32 mouse cellular contexts compared by ENCODE assay signal in genomic region chr9:74650036-74650435, GRCm38 (mm10).
A peak's percentile ranks its signal among the peaks of the same experiment; 100 is the strongest.
DNase-seq lines count a peak whose midpoint lies in the region; ATAC-seq lines count a peak whose summit lies in the region.
"Had no signal": no experiment of that assay in that cellular context is flagged by ENCODE, and none has a peak within 500 bp of the region (broad histone marks: within the 10 kb centered on the region; RNA-seq: fewer than 3 reads in every experiment).

No protein-coding gene starts in this region.

- DNase-seq in forebrain, embryonic 14.5 days (ENCODE audit: low spot score): no peak
- DNase-seq in ES-CJ7 (ENCODE audit: low read depth, low spot score): peak; percentile 3
- peak; percentile 22 for DNase-seq in embryo, embryonic 10.5 days (ENCODE audit: low spot score)
- no peak for DNase-seq in layer of hippocampus, postnatal 10 days (ENCODE audit: low spot score in 2 of 2)
- no peak for DNase-seq in urinary bladder, postnatal 4 days (ENCODE audit: low spot score in 2 of 2)
- DNase-seq in right cerebral cortex, postnatal 10 days (ENCODE audit: low spot score in 2 of 2): no peak
- DNase-seq: adrenal gland, adult 2 months; cerebellum, adult 11-12 months; cerebellum, postnatal 25 days; gastrocnemius, postnatal 10 days; heart, adult 11 months; kidney, postnatal 25 days; left cerebral cortex, postnatal 4 days; lung, postnatal 4 days; thymus, adult 2 months; thymus, postnatal 4 days had no signal

- peaks cover 14% of the 10 kb centered on the region for H3K4me1 ChIP-seq in forebrain, embryonic 12.5 days
- no peaks in the 10 kb centered on the region for H3K4me1 ChIP-seq in forebrain, embryonic 14.5 days (ENCODE audit: control insufficient read depth, insufficient read depth, low read length)
- peaks cover 14% of the 10 kb centered on the region for H3K4me1 ChIP-seq in midbrain, embryonic 13.5 days (replicated peaks)
- H3K4me1 ChIP-seq: embryonic facial prominence, embryonic 13.5 days; limb, embryonic 15.5 days; liver, embryonic 15.5 days; neural tube, embryonic 13.5 days had no signal

- ATAC-seq in forebrain, embryonic 12.5 days (ENCODE audit: low FRiP score): peak; percentile 33; the same call in 1 of the 2 replicates
- no peak for ATAC-seq in forebrain, embryonic 14.5 days
- ATAC-seq in midbrain, embryonic 13.5 days: 0 out of 2 replicates have a peak, but pooled peaks have one; percentile 9
- ATAC-seq: forebrain, embryonic 16.5 days; intestine, embryonic 16.5 days; Patski had no signal

- no peaks in the 10 kb centered on the region for H3K27me3 ChIP-seq in forebrain, embryonic 12.5 days
- H3K27me3 ChIP-seq in forebrain, embryonic 14.5 days (replicated peaks; ENCODE audit: control insufficient read depth, insufficient read depth, low read length): no peaks in the 10 kb centered on the region
- no peaks in the 10 kb centered on the region for H3K27me3 ChIP-seq in midbrain, embryonic 13.5 days
- H3K27me3 ChIP-seq: embryonic facial prominence, embryonic 13.5 days; hindbrain, embryonic 15.5 days; limb, embryonic 15.5 days; liver, embryonic 15.5 days; neural tube, embryonic 13.5 days; Patski had no signal

- no peak overlapping the region for H3K27ac ChIP-seq in forebrain, embryonic 12.5 days
- H3K27ac ChIP-seq in forebrain, embryonic 14.5 days (ENCODE audit: low read depth, low read length): no peak overlapping the region
- H3K27ac ChIP-seq in midbrain, embryonic 13.5 days: peak overlapping the region; percentile 44; the same call in 1 of the 2 replicates
- H3K27ac ChIP-seq: embryonic facial prominence, embryonic 13.5 days; hindbrain, embryonic 15.5 days; layer of hippocampus, adult 2 months; left cerebral cortex, adult 2 months; limb, embryonic 15.5 days; liver, embryonic 15.5 days; neural tube, embryonic 13.5 days; stomach, postnatal 0 days had no signal

- H3K9ac ChIP-seq in forebrain, embryonic 12.5 days: no peak overlapping the region
- H3K9ac ChIP-seq in forebrain, embryonic 14.5 days (ENCODE audit: low read length): no peak overlapping the region
- 0 out of 2 replicates have a peak overlapping the region, but pooled peaks have one; percentile 1 for H3K9ac ChIP-seq in midbrain, embryonic 13.5 days (replicated peaks)
- H3K9ac ChIP-seq: embryonic facial prominence, embryonic 13.5 days; hindbrain, embryonic 15.5 days; limb, embryonic 15.5 days; liver, embryonic 15.5 days; neural tube, embryonic 13.5 days had no signal

- no peaks in the 10 kb centered on the region for H3K9me3 ChIP-seq in forebrain, embryonic 12.5 days
- no peaks in the 10 kb centered on the region for H3K9me3 ChIP-seq in forebrain, embryonic 14.5 days (replicated peaks; ENCODE audit: control insufficient read depth, low read length)
- no peaks in the 10 kb centered on the region for H3K9me3 ChIP-seq in midbrain, embryonic 13.5 days
- H3K9me3 ChIP-seq: embryonic facial prominence, embryonic 13.5 days; hindbrain, embryonic 15.5 days; limb, embryonic 15.5 days; liver, embryonic 15.5 days; neural tube, embryonic 13.5 days had no signal

- no peak overlapping the region for H3K4me2 ChIP-seq in forebrain, embryonic 12.5 days
- H3K4me2 ChIP-seq in forebrain, embryonic 14.5 days (ENCODE audit: low read length): no peak overlapping the region
- H3K4me2 ChIP-seq in midbrain, embryonic 13.5 days (replicated peaks): no peak overlapping the region
- H3K4me2 ChIP-seq: embryonic facial prominence, embryonic 13.5 days; heart, embryonic 11.5 days; hindbrain, embryonic 15.5 days; limb, embryonic 15.5 days; liver, embryonic 15.5 days; neural tube, embryonic 13.5 days had no signal

- H3K36me3 ChIP-seq in forebrain, embryonic 12.5 days (replicated peaks): no peaks in the 10 kb centered on the region
- H3K36me3 ChIP-seq in forebrain, embryonic 14.5 days (ENCODE audit: control insufficient read depth, insufficient read depth, low read length): no peaks in the 10 kb centered on the region
- no peaks in the 10 kb centered on the region for H3K36me3 ChIP-seq in midbrain, embryonic 13.5 days
- H3K36me3 ChIP-seq: embryonic facial prominence, embryonic 13.5 days; G1E; hindbrain, embryonic 15.5 days; limb, embryonic 15.5 days; liver, embryonic 15.5 days; neural tube, embryonic 13.5 days had no signal

- 35% methylated on average over 5 of the region's 5 CpGs for WGBS in forebrain, embryonic 12.5 days
- WGBS in forebrain, embryonic 14.5 days: 47% methylated on average over 5 of the region's 5 CpGs
- 29% methylated on average over 5 of the region's 5 CpGs for WGBS in midbrain, embryonic 13.5 days

- no peak overlapping the region for H3K4me3 ChIP-seq in forebrain, embryonic 12.5 days (replicated peaks)
- H3K4me3 ChIP-seq in forebrain, embryonic 14.5 days (ENCODE audit: low read depth, low read length): no peak overlapping the region
- H3K4me3 ChIP-seq in midbrain, embryonic 13.5 days (replicated peaks): no peak overlapping the region
- H3K4me3 ChIP-seq: embryonic facial prominence, embryonic 13.5 days; erythroblast, embryonic 14.5 days; hindbrain, embryonic 15.5 days; layer of hippocampus, adult 2 months; left cerebral cortex, adult 2 months; limb, embryonic 15.5 days; liver, embryonic 15.5 days; neural tube, embryonic 13.5 days had no signal

Comparison
In these comparisons a context has a peak if more than half of its experiments do, and no peak if none do; other contexts are left out.
1. DNase-seq: peak in ES-CJ7 (single experiment) and embryo, embryonic 10.5 days (single experiment); none in forebrain, embryonic 14.5 days (single experiment), layer of hippocampus, postnatal 10 days (0 of 2), urinary bladder, postnatal 4 days (0 of 2) and right cerebral cortex, postnatal 10 days (0 of 2).